Mouse (Mus musculus) brain, embryonic 14.5 days (tissue): Measurements from ENCODE around the gene Pard3b.

Experiments used
- CTCF ChIP-seq: fragments of 200-500 bp; IDR thresholded peaks from 2 replicates; pipeline ENCODE4 v1.5.1; 2012; ENCODE audit warnings: inconsistent platforms, mild to moderate bottlenecking, moderate library complexity, borderline replicate concordance; ENCODE audit not compliant: insufficient read depth, insufficient read length; ENCODE audit errors: extremely low read depth
- POLR2A ChIP-seq: fragments of 200-500 bp; IDR thresholded peaks from 2 replicates; pipeline ENCODE4 v1.6.1; 2012; ENCODE audit warnings: mild to moderate bottlenecking, inconsistent platforms, borderline replicate concordance; ENCODE audit not compliant: poor library complexity, insufficient read depth, insufficient read length, severe bottlenecking; ENCODE audit errors: extremely low read depth

DNA sequence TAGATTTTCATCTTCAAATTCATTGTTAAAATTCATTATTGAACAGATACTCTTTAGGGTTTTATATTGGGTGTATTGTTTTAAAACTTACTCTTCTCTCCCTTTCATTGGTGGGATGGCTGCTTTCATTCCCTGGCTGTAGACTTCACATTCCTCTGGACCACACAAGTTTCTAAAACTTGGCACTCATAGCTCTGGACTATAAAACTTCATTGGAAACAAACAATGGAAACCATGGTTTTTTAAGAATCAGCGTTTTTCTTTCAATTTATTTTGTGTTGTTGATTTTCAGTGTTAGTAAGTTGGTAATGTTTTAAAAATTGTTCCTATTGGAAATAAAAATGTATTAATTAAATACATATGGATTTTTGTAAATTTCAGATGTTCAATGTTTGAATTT lies 118.1 kb downstream of the Pard3b start:
- TF ChIP-seq CTCF (no peak), POLR2A (no peak)
